Mouse (Mus musculus): ENCODE data around the gene Ofcc1. TPM values are rescaled to one million over a fixed set of nuclear protein-coding genes. Genes with fewer than 3 reads are reported as not detected.

Gene Ofcc1
- polyA plus RNA-seq, 1 experiment = not detected

DNA sequence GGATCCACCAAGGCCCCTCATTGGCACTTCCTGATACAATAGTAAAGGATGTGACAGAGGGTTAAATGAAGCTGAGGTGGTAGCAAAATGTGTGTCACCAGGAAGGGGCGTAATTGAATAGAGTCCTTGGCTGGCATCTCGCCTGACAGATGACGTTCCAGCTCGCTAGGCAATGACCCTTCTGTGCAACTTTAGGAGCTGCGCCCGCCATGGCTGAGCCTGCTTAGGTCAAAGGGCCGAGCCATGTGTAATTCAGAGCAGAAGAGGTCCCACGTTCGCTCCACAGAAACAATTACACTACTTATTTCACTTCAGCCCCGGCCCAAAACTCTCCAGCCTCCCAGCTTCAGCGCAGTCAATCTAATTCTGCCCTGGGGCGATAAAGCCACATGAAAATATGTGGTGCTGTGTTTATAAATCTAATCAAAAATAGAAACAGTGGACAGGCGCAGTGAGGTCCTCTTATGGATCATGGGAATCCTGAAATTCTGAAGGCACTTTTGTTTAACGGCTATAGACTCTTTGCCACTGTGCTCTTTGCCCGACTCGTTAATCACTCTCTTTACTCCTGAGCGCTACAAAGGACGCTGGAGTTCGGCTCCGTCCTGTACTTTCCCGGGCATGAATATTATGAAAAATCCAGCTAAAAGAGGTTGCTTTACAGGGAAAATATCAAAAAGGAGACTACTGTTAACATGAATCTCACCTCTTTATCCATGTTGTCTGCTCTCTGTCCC lies 73.8 kb downstream of the Ofcc1 start:
- TF ChIP-seq GATA1 (IDR thresholded peaks at IDR 0.05; ENCODE audit: low read length) = no peak

DNA sequence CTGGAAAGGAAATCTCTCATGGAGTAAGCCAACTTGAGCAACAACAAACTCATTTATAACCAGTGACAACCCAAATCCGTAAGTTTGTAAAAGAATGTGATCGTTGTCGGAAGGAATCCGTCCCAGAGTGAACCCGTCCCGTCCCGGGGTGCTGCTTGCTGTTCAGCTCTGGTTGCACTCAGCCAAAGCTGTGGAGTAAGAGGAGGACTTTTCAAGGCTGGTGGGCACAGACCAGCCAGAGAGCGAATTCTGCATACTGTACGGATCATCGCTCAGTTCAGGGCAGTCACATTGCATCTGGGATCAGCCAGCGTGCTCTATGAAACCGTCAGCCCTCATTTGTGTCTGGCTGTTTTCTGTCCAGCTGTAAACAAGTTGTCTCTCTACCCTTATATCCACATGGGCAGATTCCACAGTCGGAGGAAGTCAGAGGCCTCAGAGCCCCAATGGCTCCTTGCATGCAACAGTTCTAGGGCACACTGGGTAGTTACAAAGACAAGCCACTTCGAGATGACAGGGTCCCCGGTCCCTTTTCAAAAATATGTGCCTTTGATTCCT lies 75.9 kb downstream of the Ofcc1 start:
- no peak for TF ChIP-seq GATA1 (IDR thresholded peaks at IDR 0.05; ENCODE audit: low read length)

DNA sequence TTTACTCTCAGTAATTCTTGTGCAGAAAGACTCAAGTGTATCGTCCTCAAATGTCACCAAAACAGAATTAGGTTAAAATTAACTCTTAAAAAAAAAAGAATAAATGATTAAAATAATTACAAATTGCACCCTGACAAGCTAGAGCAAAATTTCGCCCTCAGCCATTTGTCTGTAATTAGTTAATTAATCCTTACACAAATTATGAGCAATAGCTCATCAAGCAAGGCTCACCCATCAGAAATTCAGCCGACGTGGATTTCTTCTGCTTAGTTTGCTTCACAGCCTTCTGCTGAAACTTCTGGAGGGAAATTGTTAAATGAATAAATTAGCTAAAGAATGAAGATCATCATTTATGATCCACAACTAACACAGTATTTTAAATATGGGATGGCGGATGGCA lies 80.6 kb downstream of the Ofcc1 start:
- TF ChIP-seq GATA1 (IDR thresholded peaks at IDR 0.05; ENCODE audit: low read length) = no peak

DNA sequence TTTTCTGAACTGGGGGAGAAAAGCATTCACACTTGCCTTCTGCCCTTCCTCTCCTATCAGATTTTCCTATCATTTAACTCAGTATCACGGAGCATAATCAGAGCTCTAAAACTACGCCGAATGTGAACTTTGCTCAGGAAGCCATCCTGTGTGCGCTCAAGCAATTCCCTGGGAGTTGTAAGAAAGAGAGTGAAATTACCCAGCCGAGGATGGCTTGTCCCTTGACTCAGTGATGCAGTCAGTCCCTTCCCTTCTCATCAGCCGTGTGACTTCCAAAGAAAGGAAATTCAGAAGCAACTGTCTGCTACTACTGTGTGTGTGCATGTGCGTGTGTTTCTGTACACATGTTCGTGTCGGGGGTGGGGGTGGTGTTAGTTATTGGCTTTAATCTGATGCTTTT lies 93.7 kb downstream of the Ofcc1 start:
- TF ChIP-seq GATA1 (IDR thresholded peaks at IDR 0.05; ENCODE audit: low read length) = no peak

DNA sequence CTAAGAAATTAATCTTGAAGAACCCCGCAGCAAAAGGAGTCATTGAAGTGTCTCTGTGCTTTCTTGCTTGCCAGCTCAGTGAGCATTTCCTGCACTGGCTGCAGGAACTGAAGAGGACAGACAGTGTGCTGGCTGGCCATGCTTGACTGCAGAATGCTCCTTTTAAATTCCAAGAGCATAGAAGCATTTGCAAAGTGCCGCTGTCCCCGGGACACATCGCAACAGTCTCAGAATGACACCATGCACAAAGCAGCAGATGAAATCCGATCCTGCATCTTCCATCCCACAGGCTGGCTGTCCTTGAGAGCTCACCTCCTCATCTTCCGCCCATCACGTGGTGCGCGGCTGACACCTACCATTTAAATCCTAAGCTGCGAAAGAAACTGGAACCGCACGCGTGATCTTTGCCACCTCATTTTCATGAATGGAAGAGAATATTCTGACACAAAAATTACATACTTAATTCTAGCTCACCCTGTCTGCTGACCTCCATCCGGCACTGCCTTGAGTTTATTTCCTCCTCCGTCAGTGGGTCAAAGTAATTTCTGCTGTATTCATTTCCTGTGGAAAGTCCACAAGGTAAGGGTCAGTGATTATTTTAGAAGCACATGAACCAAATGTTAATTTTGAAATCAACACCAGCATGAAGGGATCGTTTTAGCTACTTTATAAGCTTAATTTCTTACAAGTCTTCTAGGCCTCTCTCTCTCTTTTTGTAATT lies 98.0 kb downstream of the Ofcc1 start:
- TF ChIP-seq GATA1 (IDR thresholded peaks at IDR 0.05; ENCODE audit: low read length) = no peak

DNA sequence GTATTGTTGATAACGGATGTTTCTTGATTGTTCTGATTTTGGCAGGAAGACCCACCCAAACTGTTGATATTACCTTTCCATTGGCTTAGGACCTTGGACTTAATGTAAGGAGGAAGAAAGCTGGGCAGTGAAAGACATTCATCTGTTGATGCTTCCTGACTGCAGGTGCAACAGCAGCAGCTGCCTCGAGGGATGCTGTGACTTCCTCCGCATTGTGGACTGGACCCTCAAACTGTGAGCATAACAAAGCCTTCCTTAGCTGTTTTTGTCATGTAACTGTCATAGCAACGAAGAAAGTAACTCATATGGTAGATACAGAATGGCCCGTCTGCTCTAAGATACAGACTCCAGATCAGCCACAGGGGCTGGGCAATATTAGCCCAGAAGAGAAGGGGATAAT lies 102.5 kb downstream of the Ofcc1 start:
- TF ChIP-seq GATA1 (IDR thresholded peaks at IDR 0.05; ENCODE audit: low read length) = no peak

DNA sequence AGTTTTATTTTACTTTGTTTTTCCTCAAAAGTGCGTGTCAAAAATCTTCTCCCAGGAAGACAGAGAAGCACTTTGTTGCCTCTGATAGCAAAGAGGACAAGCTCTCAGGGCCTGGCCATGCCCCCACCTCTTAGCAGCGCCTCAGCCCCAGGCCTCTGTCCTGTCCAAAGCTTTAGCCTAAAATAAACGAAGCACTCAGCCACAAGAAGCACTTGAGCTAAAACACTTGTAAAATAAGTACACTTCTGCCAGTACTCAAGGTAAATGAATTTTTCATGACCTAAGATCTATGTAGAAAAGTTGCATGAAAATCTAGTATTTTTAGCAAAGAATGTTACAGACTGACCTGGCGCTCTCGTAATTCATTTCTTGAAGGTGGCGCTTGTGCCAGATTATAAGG lies 117.4 kb downstream of the Ofcc1 start:
- no peak for TF ChIP-seq GATA1 (IDR thresholded peaks at IDR 0.05; ENCODE audit: low read length)

DNA sequence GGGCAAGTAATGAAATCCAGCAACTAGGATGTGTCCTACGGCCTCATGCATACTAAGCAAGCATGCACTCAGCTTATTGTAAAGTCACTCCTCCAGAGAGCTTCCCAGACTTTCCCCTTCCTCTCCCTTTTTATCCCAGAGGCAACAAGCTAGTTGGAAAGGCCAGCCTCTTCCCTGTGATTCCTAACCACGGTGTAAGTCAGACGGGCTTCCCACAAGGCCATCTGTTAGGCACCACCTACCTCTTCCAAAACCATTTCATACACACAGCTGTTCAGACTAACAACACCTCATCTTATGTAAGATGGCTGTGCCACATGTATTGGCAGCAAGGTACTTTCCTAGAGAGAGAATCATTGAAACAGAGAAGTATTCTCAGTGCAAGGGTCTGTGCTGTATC lies 124.9 kb downstream of the Ofcc1 start:
- TF ChIP-seq GATA1 (IDR thresholded peaks at IDR 0.05; ENCODE audit: low read length) = no peak

DNA sequence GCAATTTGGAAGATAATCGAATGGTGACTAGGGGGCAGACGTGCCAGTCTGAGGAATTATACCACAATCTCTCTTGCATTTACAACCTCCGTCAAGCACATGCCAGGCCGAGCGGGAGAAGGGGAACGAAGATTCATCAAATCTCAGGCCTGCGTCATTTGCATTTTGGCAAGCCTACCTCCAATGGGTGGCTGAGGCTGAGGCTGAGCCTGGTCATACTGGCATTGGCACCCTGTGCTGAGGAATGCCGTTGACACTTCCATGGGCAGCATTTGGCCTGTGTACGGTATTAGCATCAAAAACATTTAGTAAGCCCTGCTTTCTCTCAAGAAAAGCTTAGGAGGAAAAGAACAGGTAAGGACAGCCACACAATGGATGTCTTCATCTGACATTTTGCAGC lies 152.9 kb downstream of the Ofcc1 start:
- TF ChIP-seq GATA1 (IDR thresholded peaks at IDR 0.05; ENCODE audit: low read length) = no peak

DNA sequence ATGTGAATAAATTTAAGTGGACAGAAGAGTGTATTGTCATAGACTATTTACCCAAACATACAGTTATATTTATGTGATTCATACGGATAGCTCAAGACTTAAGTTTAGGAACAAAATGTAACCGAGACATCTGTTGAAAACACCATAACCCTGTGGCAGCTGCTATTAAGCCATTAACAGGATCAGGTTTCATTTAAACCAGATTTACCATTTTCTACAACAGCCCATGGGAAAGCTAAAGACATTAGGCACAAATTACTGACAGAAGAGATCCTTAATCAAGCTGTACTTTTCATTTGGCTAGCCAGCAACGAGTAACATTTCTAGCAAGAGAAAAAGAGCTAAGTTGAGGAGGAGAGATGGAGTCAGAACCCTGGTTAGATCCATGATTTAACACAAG lies 179.5 kb downstream of the Ofcc1 start:
- no peak for TF ChIP-seq GATA1 (IDR thresholded peaks at IDR 0.05; ENCODE audit: low read length)

DNA sequence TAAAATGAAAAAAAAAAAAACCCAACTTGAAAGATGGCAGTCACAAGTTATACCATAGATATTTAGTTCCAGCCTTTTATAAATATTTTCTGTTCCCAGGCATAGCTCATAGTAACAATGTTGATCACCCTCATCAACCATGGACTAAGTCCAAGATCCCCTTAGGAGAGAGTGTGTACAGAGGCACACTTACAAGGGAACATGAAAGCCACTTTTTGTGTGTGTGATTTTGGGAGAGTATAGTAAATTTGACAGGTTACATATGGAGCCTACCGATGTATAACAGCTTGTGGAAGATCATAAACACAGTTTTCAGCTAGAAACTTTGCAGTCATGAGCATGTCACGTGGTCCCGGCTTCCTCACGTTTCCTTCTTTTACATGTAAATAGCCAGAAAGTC lies 189.5 kb downstream of the Ofcc1 start:
- no peak for TF ChIP-seq GATA1 (IDR thresholded peaks at IDR 0.05; ENCODE audit: low read length)

DNA sequence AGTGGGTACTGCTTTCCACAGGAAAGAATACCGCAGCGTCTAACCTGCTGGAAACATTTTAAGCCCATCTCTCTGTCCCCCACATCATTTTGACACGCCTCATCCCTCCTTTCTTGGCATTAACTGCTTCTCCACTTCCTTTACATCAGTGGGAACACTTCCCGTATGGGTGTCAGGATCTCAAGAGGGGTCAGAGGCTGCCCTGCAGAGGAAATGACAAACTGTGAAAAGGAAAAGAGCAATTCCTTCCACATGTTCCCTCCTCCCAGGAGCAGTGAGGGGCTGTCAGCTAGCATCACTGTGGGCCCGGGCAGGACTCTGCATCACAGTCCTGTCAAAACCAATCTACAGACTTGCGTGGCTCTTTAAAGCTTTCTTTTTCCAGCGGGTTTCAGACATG lies 193.4 kb downstream of the Ofcc1 start:
- TF ChIP-seq GATA1 (IDR thresholded peaks at IDR 0.05; ENCODE audit: low read length) = no peak

DNA sequence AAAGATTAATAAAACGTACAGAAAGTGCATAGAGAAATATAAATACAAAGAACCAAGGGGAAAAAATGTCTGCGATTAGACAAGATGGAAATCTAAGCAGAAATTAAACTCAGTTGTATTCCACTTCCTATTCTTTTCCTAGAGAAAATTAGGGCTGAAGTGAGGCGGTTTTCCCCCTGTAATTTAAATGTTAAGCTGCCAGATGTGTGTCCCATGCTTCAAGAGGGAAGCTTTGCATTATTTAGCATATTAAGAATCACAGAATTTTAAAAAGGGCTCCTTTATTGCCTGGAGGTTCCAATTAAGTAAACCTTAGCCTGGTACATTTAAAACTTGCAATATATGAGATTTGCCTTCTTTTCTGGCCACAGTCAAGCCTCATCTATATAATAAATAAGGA lies 205.8 kb downstream of the Ofcc1 start:
- no peak for TF ChIP-seq GATA1 (IDR thresholded peaks at IDR 0.05; ENCODE audit: low read length)

DNA sequence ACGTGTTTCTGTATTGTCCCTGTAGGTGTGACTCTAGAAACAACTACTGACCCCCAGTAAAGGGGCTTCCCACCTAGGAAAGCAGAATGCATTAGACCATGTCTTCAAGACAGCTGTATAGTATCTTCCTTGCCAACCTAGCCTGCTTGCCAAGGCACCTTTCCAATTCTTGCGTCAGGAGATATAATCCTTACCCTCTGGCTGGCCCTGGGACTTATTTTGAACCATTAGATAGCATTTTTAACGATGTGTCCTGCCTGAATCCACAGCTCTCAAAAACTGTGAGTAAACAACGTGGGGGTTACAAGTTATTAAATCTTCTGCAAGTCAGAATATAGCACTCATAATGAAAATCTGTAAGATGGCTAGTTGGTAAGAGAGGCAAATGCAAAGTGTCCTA lies 221.3 kb downstream of the Ofcc1 start:
- no peak for TF ChIP-seq GATA1 (IDR thresholded peaks at IDR 0.05; ENCODE audit: low read length)

DNA sequence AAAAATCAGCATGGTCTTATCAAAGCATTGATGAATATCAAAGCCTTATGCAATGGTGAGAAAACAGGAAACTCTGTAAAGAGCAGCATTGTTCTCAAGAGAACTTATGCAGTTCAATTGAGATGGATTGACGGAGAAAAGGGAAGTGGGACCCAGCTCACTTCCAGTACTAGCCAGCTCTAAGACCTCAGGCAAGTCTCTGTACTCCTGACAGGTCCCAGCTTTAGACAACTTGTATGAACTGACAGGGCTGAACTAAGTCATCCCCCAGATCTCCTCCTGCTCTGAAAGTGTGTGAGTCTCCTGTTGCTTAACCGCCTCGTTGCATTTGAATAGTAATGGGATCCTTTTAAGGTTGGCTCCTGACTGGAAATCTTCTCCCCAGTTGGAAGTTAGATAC lies 225.2 kb downstream of the Ofcc1 start:
- TF ChIP-seq GATA1 (IDR thresholded peaks at IDR 0.05; ENCODE audit: low read length) = no peak

DNA sequence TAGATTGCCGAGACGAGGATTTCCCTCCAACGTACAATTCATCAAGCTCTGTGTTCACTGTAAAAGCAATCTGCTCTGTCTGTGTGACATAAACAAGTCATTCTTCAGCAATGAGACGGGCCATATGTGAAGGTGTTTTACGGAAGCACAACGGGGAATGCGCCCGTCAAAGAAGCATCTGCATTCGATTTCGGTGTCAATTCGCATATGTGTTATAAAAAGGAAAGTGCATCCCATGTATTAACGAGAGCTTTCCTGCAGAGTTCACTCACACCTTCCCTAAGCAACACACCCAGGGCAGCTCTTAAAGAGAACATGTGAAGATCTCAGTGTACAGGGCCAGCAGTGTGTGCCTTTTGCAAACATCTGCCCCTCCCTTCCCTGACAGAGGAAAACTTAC lies 225.6 kb downstream of the Ofcc1 start:
- TF ChIP-seq GATA1 (IDR thresholded peaks at IDR 0.05; ENCODE audit: low read length) = no peak

DNA sequence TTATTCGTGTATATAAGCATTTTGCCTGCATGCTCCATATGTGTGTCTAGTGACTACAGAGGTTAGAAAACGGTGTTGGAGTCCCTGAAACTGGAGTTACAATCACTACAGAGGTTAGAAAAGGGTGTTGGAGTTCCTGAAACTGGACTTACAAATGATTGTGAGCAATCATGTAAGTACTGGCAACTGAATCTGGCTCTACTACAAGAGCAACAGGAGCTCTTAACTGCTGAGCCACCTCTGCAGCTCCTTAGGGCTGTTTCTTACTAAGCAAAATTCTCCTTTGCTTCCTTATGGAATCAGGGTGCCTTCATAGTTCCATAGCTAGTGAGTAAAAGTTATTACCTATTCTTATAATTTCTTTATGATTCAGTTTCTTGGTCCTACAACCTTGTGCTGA lies 237.4 kb downstream of the Ofcc1 start:
- TF ChIP-seq GATA1 (IDR thresholded peaks at IDR 0.05; ENCODE audit: low read length) = no peak

All from G1E-ER4 (cell line).